Mouse (Mus musculus): ENCODE measurements around the gene Sh3pxd2a. TPM values are rescaled to one million over a fixed set of nuclear protein-coding genes. Genes with fewer than 3 reads are reported as not detected.

The Sh3pxd2a gene
- polyA plus RNA-seq, 2 experiments from 2014 or later, result 0.60 to 1.9 TPM

DNA sequence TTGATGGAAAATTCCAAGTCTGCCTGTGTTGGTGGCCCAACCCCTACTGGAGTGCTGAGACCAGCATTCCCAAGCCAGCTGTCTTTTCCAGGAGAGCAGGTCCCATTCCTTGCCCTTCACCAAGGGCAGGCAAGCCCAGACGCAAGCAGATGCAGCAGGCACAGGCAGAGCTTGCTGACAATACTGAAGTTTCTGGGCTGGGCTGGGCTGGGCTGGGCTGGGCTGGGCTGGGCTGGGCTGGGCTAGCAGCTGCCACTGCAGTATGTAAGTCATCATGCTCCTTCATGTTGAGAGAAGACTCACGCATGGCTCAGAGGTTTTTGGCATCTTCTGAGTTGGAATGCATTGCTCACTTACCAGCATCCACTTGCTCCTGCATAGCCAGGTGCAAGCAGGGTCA lies 27.7 kb upstream of the Sh3pxd2a start:
- ATAC-seq, result no peak

DNA sequence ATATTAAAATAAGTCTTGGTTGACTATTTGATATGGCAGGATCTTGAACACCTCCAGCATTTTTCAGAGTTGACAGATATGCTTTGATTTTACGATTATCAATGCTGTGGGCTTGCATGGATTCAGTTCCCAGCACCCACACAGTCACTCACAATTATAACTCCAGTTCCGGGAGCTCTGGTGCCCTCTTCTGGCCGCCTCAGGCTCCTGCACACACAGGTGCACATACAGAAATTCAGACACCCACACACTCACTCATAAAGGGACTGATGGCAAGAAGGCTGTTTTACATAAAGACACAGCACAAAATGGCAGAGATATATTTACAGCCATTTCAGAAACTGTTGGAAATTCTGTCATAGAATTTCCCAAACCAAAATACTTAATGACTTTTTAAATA lies 25.0 kb upstream of the Sh3pxd2a start:
- no peak for ATAC-seq

DNA sequence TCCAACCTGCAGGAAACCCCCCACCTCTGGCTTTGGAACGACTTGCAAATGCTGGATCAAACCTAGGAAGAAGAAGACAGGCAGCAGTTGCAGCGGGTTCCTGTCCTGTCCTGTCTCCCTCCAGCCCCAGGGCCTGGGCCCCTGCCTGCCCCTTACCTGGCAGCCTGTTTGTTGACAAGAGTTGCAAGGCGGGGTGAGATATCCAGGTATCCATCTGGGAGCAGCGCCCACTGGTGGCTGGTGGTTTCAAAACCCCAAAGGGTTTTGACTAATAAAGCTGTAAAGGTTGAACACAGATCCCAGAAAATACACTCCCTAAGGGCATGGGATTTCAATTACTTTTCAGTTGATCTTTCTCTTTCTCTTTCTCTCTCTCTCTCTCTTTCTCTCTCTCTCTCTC lies 24.0 kb upstream of the Sh3pxd2a start:
- no peak for ATAC-seq

DNA sequence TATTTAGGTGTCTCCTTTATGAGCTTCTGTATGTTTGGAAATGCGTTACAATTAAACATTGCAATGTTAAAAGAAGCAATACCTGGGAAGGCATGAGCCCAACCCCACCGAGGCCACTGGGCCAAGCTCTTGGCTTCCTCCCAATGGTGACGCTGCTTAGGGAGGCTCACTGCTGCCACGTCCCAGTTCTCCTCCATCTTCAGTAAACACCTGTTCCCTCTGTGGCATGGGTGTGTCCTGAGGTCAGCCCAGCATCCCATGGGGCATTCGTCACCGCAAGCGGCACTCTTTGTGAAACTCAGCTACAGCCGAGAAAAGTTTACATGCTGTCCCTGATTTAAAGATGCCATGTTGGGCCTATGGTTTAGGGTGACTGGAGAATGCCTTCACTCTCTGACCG lies 23.4 kb upstream of the Sh3pxd2a start:
- ATAC-seq, result no peak

DNA sequence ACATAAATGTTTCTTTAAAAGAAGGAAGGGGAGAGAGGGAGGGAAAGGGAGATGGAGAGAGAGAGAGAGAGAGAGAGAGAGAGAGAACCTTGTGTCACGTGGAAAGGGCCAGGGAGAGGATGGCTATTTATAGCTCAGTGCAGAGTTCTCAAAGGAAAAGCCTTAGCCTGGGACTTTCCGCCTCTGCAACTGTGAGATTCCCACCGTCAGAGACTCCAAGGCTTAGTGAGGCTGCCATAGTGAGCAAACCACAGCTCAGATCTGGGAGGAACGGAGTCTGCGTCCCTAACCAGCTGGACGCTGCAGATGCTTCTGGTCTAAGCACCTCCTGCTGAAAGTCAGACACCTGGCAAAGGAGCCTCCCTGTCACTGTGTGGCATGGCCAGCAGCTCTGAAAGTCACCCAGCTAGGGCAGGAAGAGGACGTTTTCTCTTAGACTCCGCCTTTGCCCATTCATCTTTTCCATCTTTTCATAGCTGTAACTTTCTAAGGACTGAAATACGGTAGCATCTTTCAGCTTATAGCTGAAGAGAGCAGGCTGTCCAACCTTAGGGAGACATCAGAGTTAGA lies 21.9 kb upstream of the Sh3pxd2a start:
- no peak for ATAC-seq

DNA sequence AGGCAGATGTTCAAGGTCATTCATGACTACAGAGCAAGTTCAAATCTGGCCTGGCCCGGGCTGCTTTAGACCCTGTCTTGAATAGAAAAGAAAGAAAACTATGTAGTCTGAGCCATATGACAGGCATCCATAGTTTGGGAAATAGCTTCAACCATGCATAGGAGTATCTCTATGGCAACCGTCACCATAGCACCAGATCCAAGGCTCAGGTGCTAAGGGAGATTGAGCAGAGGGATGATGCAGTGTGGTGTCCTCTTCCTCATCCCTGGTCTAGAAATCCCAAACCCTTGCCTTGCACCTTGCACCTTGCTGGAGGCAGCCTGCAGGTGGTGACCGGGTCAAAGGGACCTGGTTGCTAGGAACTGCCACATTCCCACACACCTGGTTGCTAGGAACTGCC lies 19.9 kb upstream of the Sh3pxd2a start:
- ATAC-seq, result no peak

DNA sequence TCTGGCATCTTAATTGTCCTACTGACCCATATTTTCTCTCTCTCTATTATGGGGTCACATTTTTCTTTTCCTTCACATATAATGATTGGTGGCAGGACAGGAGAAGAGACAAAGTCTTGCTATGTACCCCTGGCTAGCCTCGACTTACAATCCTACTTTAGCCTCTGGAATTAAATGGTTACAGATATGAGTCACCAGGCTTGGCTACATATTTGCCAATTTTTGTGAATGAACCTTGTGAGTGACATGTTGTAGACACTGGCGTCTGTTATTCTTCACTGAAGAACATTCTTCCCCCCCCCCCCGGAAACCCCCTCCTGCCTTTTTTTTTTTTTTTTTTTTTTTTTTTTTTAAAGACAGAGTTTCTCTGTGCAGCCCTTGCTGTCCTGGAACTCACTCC lies 19.1 kb upstream of the Sh3pxd2a start:
- ATAC-seq, result no peak

DNA sequence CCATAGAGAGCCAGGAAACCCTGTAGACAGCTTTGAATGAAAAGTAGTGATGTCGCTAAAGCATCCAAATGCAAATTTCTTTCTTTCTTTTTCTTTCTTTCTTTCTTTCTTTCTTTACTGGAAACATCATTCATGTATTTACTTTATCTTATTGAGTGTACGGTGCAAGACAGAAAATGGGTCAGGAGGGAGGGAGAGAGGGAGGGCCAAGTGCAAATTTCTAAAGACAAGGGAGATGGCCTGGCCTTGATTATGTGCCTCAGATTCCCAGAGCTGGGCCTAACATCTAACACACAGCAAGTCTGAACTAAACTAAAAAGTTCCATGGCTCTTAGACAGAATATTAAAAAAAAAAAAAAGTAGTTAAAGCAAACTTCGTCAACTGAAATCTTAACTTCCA lies 9.3 kb upstream of the Sh3pxd2a start:
- ATAC-seq, result no peak

DNA sequence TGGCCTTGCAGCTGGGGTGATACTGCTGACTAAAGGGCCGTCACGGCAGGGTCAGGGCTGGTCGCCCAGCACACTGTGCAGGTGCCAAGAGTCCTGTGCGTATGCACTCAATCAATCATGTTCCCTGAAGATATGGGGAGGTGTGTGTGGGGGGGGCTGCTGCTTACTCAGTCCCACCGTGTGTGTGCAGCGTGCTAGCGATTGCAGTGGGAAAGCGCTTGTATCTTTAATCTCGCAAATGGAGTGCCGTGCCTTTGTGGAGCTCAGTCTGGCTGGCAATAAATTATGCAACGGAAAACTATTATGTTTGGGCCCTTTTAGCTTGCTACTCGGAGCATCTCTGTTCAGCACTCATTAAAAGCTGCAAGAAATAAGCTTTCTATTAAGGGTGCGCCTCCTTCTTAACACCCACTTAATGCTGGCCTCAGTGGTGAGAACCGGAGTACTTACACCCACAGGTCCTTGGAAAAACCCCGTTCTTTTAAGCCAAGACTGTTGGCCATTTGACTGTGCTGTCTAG lies 8.7 kb upstream of the Sh3pxd2a start:
- ATAC-seq, result no peak

DNA sequence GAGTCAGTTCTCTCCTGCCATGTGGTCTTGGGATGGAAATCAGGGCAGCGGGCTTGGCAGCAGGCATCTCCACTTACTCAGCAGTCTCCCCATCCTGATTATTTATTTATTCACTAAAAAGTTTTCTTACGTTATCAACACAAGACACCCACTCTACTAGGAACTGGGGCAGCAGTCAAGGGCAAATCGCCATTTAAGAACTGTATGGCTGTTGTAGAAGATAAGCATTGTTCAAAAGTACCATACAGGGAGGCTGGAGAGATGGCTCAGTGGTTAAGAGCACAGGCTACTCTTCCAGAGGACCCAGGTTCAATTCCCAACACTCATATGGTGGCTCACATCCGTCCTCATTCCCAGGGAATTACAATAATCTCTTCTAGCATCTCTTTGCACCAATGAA lies 7.6 kb upstream of the Sh3pxd2a start:
- ATAC-seq, result no peak

DNA sequence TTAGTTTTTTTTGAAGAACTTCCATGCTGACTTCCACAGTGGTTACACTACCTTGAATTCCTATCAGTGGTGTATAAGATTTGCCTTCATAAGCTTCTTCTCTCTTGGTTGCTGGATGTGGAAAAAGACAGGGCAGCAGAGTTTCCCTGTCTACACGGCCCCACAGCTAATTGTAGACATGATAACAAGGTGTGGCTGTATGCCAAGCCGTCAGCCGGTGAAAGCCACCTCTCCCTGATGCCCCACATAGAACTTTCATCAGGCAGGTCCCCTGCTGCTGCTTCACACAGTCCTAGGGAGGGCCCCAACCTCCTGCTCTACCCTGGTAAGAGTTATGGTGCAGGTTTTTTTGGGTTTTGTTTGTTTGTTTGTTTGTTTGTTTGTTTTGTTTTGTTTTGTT lies 4.5 kb upstream of the Sh3pxd2a start:
- ATAC-seq, result no peak

DNA sequence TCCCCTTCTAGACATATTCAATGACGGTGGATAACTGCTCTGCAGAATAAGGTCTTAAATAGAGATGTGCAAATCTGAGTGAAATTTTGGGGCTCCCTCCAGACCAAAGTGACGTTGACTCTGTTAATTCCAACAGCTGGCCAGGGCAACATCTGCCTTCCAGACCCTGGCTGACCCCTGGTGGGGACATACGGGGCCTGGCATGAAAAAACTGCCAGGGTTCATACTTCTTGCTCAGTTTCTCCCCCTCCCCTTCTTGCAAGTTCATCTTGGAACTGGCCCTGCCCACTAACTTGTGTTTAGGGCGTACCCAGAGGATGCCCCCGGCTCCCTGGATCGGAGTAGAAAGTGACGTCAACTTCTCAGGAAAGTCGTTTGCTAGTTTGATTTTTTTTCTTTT lies 2.6 kb upstream of the Sh3pxd2a start:
- ATAC-seq, result no peak

DNA sequence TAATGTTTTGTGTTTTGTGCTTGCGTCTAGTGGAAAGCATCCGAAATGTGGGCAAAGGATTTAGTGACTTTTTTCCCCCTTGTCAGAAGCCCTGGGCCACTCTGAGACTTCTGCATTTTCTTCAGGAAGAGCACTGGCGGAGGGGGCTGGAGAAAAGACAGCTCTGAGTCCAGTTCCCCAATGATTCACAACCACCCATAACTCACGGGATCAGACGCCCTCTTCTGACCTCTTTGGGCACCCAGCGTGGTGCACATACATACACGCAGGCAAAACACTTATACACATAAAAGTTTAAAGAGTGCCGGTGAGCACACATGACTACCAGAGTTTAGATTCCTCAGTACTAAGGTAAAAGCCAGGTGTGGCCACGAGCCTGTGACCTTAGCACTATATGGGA lies 1.3 kb upstream of the Sh3pxd2a start:
- ATAC-seq, result no peak

DNA sequence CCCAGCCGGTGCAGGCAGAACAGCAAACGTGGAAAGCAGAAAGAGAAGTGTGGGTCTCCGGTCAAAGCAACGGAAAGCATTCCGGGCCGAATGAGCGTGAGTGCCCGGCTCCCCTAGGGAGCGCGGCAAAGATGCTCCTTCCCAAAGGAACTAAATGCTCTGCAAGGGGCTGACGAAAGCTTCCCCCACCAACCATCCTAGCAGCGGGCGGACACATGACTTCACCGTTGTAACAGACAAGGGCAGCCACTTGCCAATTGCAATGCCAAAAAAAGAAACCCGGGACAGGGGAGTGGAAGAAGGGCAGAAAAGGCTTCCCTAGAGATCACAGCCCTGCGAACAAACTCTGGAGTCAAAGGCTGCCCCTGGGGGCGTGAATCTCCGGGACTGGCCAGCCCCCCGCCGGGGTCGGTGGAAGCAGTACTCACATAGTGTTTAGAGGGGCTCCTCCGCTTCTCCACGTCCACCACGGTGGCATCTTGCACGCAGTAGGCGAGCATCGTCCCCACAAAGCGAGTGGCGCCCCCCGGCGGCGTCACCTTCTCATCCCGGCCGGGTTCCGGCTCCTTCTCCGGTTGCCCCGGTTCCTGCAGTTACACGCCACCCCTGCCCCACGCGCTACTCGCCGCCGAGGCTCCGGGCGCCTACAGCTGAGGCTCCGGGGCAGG lies 431 bp downstream of the Sh3pxd2a start:
- peak; percentile 87 for ATAC-seq

DNA sequence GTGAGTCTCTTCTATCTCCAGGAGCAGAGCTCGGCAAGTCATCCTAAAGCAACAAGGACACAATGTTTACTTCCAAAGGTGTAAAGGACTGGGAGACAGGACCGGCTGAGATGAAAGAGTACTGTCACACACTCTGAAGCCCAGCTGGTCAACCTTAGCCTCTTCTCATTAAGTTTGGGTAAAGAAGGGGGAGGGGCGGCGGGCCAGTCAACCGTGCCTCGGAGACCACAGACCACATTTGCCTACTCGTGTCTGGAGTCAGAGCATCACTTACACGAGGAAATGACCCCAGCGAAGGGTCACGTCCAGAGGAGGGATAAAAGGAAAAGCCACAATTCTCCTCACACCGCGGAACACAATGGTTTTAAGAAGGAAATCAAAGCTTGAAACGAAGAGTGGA lies 995 bp downstream of the Sh3pxd2a start:
- no peak for ATAC-seq

DNA sequence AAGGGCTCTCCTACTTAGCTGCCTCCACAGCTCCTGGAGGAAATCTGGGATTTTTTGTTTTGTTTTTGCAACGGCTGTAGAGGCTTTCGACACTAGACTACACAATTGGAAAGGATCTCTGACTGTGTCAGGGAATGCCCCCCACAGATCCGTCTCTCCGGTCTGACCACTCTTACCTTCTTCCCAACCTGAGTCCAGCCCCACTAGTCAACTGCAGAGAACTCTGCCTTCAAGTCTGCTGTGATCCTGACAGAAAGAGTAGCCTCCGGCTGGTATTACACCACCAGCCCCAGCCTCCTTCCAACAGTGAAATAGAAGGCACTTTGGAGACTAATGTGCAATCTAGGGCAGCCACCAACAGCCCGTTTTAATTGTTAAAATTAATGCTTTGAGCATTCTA lies 1.5 kb downstream of the Sh3pxd2a start:
- ATAC-seq, result no peak

DNA sequence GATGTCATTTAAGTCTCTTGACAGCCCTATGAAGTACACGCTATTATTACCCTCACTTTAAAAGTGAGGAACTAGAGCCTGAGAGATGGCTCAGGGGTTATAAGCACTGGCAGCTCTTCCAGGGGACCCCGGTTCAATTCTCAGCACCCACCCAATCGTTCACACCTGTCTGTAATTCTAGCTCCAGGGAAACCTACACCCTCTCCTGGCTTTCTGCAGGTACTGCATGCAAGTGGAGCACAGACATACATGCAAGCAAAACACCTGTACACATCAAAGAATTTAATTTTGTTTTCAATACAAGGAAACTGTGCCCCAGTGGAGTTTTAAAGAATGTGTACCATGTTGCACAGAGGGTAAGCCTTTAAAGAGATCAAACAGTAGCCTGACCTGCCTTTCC lies 2.4 kb downstream of the Sh3pxd2a start:
- no peak for ATAC-seq

DNA sequence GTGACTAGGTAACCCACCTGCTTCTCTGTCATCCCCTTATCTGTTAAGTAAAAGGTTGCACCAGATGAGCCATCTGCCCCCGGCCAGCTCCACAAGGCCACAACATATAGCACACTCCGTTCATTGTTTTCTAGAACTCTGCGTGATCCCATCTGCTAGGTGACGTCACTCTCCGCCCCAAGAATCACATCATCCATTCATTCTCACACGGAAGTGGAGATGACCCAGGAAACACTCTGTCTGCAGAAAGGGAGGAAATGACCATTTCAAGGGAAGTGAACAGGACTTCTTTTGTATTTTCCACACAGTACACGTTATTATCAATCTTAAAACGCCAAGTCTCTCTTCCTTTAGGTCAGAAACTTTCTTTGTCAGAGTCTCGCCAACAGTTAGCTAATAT lies 2.8 kb downstream of the Sh3pxd2a start:
- no peak for ATAC-seq

DNA sequence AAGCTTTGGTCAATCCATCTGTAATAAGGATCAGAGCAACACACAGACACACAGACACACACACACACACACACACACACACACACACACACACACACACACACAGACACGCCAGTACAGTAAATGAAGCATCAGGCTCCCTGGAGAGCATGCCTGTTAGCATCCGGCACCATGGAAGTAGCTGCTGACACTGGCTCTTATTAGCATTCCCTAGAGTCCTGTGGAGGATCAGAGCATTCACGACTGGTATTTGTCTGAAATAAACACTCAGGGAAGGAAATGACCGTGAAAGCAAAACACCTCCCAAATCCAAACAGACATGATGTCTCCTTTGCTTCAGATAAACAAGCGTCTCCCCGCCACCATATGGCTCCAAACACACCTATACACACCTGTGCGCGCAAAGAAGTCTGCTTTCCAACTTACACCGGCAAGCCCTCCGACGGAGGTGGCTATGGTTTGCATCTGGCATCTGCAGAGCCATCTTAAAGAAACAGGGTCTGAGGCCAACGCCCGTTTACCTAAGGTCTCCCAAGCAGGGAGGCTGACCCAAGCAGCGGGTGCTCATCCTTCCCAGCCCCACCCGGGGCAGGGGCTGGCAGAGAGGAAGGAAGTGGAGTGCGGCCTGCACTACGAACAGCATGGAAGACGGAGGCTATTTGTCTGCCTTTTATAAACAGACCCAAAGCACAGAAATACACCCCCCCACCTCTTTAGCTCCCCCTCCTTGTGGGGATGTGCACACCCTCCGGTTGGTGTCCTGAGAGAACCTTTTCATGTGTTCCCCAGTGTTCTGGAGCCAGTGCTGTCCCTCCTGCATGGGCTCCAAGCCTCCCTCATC lies 3.9 kb downstream of the Sh3pxd2a start:
- no peak for ATAC-seq

DNA sequence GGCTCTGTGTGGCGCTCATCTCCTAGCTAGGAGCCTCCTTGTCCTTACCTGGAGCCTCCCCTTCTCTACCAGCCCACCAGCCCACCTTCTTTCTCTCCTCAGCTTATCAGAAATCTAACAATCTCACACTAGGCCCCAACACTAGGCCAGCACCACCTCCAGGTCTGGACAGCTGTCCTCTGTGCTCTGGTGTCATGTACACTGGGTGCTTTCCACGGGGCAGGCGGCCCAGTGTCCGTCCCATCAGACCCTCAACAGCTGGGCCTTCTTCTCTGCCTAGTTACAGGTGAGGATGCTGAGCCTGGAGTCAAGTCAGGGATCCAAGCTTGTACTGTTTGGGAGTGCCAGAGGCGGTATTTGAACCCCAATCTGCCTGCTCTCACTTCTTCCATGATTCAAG lies 5.0 kb downstream of the Sh3pxd2a start:
- ATAC-seq, result no peak

DNA sequence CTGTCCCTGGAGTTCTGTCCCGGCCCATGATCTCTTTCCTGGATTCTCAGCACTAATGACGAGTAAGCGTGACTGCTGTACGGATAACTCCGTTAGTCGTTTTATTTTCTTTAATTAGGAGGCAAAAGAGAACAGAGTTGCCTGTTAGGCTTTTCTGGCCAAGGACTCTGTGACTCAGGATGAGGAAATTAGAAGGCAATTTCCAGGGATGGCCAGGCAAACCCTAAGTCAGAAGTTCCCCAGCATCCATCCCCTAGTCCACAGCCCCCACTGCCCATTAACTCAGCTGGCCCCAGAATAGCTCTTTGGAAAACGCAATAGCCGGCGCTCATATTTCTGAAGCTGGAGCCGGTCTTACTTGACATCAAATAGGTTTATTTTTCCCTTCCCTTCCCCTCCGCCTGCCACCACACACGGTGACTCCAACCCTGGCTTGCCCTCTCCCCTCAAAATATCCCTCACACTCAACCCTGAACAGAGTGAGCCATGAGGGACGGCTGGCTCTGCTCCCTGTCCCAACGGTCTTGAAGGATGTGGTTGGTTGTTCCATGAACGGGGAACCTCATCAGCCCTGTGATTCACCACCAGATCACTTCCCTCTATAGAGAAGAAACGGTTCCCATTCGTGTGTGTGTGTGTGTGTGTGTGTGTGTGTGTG lies 5.6 kb downstream of the Sh3pxd2a start:
- ATAC-seq, result no peak

DNA sequence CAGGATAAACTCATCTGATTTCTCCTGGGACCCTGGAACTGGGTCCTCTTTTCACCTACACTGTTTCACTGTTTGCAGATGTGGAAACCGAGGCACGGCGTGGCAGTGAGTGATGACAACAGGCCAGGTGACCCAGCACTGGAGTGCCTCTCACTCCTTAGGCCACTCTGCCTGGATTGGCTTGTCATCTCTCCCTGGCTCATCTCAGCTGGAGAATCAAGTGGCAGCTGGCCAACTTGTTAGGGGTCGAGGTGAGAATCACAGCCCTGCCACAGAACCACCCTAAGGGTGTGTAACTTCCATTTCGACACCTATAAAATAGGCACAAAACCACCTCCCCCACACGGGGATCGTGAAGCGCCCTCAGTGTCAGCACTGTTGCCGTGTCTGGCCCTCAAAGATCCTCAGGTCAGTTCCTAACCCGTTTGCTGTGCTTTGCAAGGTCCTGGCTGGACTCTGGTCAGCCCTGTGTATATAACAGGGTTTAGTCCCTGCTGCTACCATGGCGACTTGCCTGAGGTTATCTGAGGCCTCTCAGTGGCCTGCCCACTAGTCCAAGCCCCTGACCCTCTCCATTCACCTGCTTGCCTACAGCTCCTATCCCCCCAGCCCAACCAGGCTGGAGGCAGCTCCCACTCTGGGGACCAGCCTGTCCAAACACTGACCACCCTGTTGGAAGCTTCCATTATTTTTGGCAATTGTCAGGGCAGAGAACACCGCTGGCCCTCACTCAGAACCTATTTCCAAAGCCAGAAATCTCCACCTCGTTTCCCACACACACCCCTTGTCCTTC lies 6.3 kb downstream of the Sh3pxd2a start:
- ATAC-seq, result no peak

DNA sequence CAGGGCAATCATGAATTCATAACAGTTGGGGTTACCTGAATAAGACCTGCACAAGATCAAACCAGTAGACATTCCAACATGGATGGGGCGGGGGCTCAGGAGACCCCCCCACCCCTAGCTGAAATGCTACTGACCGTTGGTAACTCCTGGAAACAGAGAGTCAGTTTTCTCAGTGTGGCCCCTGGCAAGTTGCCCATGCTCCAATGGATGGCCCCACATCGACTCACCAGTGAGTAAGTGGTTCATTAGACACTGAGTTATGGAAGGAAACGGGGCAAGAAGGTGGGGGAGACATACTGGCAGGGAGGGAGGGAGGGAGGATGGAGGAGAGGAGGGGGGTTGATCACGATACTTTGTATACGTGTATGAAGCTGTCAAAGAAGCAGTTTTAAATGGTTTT lies 8.2 kb downstream of the Sh3pxd2a start:
- ATAC-seq, result no peak

All from CD4-positive, CD25-positive, alpha-beta regulatory T cell, adult 4 months (primary cell).